Mouse (Mus musculus) ZHBTc4 (cell line): ENCODE data around the gene Hnrnpk.
"Not testable (repeated sequence)": the region's sequence is repeated elsewhere in the genome, so short reads cannot be mapped to it uniquely, and the experiment has no call there.

Experiments
- DNase-seq: peaks from one replicate; pipeline ENCODE4 v3.0.0-alpha.2; 2011; ENCODE audit warnings: low read depth, low spot score

The Hnrnpk gene

DNA sequence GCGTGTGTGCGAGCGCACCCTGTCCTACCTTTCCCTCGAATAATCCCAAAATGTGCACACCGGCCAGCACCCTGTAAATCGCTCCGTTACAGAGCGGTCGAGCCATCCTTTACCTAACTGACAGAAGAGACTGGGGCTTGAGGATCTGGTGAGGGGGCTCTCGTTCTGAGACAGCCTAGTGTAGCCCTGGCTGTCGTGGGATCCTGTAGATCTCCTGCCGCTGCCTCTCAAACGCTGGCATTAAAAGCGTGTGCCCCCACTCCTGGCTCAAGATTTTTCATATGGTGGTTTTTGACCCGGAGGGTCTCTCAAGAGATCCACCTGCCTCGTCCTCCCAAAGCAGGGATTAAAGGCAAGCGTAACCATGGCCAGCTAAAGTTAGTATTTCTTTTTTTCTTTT, at the start of gene Hnrnpk:
Hnrnpk (minus strand) TSS at position 101 of the 400 bp plus-strand sequence.
- not testable (repeated sequence) for DNase-seq

GRCm38 (mm10) chr13:58452246-58452645, 49.1 kb upstream of the Hnrnpk start:
- no peak for DNase-seq

GRCm38 (mm10) chr13:58450459-58451182, 47.5 kb upstream of the Hnrnpk start:
- no peak for DNase-seq

GRCm38 (mm10) chr13:58446541-58446940, 43.4 kb upstream of the Hnrnpk start:
- no peak for DNase-seq

DNA sequence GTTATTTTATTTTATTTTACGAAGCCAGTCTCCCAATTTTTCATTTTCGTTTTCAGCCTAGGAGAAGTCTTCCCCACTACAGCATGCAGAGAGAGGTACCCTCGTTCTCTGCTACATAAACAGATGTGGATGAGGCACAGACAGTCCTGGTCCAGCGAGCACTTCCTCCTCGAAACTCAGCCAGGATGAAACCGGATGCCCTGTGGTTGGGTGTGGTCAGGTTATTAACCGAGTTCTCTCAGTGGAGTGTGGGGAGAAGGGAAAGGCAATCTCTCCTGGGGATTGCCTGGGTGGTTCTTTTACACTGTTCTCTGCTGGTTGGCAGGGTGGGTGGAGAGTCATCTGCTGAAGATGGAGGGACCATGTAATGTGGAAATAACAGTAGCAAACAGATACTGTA, 40.6 kb upstream of the Hnrnpk start:
- no peak for DNase-seq

DNA sequence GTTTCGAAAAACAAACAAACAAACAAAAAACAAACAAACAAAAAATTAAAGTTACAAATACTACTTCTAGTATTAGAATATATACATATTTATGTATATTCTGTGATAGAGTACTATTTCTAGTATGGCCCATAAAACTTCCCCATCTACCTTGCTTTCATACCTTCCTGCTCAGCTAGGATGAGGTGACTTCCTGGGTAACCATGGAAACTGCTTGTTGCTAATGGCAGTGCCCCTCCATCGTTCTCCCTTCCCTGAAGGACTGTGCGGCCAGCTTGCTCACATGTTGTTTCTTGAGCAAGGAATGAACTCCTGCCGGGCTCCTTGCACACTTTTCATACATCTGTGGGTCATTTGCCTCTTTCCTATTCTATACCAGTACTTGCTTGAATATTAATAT, 40.2 kb upstream of the Hnrnpk start:
- DNase-seq = no peak

DNA sequence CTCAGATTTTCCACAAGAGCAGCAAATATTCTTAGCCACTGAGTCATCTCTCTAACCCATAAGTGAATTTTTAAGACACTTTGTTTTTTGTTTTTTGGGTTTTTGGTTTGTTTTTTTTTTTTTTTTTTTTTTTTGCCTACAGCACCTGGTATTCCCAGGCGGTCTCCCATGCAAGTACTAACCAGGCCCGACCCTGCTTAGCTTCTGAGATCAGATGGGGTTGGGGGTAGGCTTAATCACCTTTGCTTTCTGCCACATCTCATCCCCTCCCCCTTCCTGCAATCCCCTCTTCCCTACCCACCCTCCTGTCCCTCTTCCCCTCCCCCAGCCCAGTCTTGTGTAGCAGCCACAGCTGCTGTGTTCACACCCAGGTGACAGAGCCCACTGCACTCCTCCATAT, 36.6 kb upstream of the Hnrnpk start:
- peak; percentile 46 for DNase-seq

DNA sequence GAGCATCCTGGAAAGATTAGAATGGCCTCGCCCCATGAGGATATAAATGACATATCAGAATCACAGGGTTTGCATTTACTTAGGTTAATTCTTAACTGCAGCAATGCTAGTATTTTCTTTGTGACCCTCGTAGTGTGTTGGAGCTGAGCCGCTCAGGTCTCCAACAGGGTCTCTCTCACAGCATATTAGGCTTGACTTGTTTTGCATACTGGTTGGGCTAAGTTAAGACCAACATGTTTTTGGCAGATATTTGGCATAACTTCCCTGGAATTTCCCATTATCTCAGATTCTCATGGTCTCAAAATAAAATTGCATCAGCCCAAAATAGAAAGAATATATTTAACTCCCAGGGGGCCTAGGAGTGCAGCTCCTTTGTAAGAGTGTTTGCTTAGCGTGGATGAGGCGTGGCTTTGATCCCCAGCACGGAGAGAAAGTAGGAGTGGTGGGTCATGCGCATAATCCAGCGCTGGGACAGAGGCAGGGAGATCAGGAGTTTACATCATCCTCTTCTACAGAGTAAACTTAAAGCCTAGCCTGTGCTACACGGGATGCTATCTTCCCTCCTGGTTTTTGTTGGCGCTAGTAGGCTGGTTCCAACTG, 20.0 kb upstream of the Hnrnpk start:
- DNase-seq = peak; percentile 41

GRCm38 (mm10) chr13:58422242-58422641, 19.1 kb upstream of the Hnrnpk start:
- no peak for DNase-seq

- no peak for DNase-seq
These were observed 17.9 kb upstream of the Hnrnpk start for GRCm38 (mm10) chr13:58421026-58421425.

DNA sequence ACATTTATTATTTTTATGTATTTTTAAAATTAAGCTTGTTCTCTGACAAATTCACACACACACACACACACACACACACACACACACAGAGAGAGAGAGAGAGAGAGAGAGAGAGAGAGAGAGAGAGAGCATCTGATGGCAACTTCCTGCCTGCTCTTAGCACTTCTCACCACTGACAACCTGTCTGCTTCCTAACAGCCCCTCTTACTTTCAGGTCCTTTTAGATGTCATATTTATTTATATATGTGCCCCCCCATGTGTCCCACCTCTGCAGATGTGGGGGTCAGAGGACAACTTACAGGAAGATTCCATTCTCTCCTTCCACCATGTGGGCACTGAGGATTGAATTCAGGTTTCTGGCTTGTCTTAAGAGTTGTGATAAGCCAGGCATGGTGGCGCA, 16.1 kb upstream of the Hnrnpk start:
- DNase-seq = no peak

DNA sequence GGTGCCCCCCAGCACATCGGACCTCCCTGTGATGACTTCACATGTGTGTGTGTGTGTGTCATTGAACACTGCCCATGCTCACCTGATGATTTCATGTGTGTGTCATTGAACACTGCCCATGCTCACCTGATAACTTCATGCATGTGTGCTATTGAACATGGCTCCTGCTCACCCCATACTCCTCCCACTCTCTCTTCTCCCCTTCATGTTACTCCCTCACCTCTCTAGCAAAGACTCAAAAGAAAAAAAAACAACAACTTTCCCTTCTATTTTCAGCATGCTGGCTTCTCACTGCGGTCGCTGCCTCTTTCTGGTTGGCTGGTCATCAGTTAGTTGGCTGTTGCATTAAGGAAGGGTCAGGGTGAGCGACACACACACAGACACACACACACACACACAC, 15.5 kb upstream of the Hnrnpk start:
- no peak for DNase-seq

DNA sequence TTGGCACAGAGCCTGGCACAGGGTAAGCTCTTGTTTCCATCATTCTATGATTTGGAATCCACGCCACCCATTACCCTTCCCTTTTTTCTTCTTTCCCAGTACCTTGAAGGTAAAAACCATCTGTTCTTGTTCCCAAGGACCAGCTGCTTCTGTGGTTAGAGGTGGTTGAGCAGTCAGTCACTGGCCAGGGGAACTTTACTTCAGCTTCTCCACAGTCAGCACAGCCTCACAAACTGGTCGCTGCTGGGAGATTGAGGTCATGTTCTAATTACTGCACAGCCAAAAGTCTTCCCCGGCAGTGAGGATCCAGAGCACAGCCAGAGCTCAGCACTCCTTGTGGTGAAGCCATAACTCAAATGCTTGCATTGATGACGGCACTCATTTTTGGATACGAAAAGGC, 12.7 kb upstream of the Hnrnpk start:
- DNase-seq = no peak

DNA sequence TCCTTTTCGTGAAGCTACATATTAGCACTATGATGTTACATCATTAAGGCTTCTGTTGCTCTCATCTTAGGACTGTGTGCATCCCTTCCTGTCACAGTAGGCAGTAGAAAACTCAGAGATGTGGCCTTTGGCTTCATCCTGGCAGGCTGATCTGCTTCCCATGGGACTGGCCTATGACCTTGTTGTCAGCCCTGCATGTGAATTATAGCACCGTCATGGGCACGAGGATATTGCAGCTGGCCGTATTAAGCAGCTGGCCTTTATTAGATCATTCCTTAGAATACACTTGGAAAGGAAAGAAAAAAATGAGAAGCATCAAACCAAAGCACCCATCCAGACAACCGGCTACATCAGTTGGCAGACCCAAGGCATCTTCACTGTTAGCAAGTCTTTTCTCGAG, 12.2 kb upstream of the Hnrnpk start:
- no peak for DNase-seq

DNA sequence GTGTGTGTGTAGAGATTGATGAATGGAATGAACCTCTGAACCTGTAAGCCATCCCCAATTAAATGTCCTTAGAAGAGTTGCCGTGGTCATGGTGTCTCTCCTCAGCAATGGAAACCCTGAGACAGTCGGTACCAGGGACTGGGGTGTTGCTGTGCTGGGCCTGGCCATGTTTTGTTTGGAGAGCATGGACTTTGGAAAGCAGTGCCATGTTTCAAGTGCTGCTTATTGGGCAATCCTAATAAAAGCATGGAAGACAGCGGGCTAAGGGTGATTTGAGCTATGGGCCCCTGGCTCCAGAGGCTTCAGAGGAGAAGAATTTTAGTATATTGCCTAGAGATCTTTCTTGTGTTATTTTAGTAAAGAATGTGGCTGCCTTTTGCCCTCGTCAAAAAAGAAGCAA, 7.9 kb upstream of the Hnrnpk start:
- no peak for DNase-seq

DNA sequence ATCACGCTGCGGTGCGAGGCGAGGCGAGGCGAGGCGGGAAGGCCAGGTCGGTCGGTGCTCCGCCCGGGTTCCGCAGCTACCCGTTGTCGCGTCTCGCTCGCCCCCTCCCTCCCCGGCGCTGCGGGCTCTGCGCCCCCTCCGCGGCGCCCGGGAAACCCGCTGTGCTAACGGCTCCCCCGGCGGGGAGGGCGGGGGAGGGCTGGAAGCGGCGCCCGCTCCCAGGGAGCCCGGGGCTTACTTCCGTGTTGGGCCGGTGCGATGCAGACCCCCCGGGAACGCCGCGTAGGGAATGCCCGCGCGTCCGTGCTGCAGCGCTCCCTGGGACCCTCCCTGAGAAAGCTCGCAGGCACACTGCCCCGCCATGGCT, 416 bp downstream of the Hnrnpk start:
- DNase-seq = no peak

DNA sequence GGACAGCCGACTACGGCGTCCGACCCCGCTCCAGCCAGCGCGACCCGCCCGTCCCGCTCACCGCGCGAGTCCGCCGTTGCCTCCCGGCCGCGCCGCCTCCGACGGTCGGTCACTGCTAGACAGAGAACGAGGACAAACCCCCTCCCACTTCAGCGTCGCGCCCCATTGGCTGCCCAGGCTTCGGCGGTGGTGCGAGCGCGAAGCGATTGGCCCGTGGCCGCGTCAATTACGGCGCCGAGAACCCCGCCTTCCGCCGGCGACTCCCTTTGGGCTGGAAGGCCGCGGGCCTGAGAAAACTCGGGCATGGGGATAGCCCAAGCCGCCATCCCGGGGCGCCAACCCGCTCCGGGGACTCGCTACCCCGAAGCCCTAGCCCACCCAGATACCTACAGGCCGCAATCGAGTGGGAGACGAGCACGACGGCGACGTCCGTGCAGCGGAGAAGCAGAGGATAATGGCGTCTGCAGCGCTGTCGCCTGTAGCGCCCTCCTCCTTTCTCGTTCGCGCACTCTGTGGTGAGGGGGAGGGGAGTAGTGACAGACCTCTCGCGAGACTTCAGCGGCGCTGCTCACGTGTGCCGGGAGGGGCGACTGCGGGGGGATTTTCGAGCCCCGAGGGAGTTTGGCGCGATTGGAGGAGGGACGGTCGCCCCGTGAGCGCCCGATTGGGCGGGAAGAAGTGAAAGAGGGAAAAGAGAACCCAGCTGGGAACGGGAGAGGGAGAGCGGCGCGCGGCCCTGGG, 970 bp downstream of the Hnrnpk start, which contains the start of gene Rmi1:
Rmi1 (plus strand) TSS at position 246 of the 741 bp plus-strand sequence.
- peak; percentile 98 for DNase-seq

GRCm38 (mm10) chr13:58401135-58402002, 1.8 kb downstream of the Hnrnpk start:
- DNase-seq = peak; percentile 92

DNA sequence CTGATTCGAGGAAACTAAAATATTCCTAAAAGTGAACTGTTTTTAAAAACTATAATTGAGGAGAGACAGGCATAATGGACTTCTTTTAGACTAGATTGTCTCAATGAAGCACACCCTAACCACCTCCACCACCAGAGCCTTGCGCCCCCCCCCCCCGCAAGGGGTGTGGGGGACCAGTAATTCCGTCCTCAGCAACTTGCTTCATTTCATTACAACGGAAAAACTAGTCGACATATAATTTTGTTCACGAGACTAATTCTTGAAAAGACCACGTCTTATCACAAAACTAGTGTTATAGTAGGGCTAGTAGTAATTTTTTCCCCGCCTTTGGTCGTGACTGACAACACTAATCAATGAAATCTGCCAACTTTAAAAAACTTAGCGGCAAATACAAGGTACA, 2.6 kb downstream of the Hnrnpk start:
- DNase-seq = peak; percentile 57

DNA sequence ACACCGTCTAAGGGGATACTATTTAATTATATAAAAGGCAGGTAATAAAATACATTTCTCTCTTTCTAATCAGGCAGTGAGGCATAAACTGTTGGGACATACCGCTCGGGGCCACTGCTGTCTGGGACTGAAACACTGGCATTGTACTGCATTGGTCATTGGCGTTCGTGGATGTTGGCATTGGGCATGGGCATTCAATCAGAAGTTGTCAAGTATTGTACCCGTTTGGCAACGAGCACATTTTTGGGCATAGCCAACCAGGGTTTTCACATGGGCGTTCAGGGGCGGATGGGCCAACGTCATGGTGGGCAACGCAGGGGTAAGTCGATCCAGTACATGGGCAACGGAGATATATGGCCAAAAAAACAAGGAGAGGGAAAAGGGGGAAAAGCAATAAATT, 5.5 kb downstream of the Hnrnpk start:
- DNase-seq = no peak

GRCm38 (mm10) chr13:58394392-58394791, 8.8 kb downstream of the Hnrnpk start:
- not testable (repeated sequence) for DNase-seq
